Mouse (Mus musculus): ENCODE results near the gene Myo1f.

DNA sequence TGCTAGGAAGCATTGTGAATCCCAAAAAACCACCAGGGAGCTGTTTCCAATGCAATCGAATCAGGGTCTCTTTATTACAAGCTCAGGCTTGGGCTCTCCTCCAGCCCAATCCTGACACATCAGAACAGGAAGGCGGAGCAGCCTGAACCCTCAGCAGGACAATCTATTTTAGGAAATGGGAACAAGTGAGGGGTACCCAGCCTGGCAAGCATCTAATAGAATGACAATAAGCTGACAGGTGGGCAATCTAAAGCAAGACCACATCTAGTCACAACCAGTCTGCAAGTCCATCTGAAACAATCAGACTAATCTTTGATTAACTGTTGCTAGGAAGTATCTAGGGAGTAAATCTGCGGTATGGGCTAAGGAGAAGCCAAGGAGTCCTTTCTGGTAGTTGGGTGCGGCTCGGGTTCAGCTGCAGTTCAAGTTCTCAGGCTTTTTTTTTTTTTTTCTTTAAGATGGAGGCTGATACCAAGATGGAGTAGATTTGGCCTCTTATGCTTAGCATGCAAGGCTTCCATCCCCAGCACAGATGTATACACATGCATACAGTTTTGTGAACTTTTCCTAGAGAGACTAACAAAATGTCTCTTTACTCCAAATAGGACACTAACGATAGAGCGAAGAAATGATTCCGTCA lies 44.4 kb downstream of the Myo1f start:
- TF ChIP-seq POLR2A (IDR thresholded peaks at IDR 0.05; ENCODE audit: low read depth, low read length) (no peak), CTCF (IDR thresholded peaks at IDR 0.05; ENCODE audit: extremely low read depth, insufficient read depth, insufficient read length, insufficient replicate concordance) (no peak)
